Mouse (Mus musculus) Muller cell, postnatal 12 days (primary cell): ENCODE data around the gene Pkhd1.

Experiments
- DNase-seq: peaks from one replicate; pipeline ENCODE4 v3.0.0-alpha.2; 2015; ENCODE audit errors: inconsistent ontology term

The Pkhd1 gene

DNA sequence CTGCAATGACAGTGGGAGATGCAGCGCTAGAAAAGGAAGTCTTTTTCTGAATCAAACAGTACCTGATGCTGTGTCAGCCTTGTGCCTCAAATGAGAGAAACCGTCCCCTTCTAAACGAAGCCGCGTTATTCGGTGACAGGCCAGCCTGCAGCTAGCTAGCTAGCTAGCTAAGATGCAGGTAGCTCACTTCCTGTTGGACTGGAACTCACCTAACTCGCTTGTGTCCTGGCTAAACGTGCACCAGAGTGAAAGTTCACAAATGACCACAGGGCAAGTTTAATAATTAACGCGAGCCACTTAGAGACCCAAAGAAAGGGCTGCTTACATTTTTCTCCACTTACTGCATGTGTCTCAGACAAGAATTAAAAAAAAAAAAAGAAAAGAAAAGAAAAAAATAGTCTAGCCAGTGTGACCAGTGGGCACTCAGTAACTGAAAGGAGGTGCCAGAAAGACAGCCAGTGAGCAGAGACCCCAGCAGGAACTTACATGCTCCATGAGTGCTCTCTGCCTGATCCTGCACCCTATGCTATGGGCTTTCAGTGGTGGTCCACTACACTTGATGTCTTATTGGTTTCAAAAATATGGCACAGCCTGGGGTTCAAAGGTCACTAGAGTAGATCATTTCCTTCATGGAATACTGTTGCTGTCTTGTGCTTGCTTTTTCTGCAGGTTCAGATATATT lies at the start of gene Pkhd1:
Gene Pkhd1, minus strand, starts transcription at position 216 of the 682 bp plus-strand sequence.
- DNase-seq: no peak

DNA sequence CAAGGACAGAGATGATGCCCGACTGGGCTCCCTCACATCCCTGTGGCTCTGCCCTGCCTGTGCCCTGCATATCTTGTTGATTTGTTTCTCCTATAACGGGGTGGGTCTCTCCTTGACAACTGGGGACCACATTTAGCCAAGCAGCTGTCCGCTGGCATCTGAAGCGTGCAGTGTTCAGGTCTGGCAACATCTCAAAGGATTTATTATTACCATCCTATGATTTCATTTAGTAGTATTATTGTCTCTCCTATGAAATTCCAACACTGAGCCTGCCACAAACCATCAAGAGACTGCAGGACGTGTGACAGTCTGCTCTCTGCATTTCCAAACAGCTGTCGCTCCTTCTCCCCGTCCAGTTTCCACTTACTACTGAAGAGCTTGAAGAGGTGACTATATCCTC lies 49.7 kb upstream of the Pkhd1 start:
- DNase-seq: no peak

DNA sequence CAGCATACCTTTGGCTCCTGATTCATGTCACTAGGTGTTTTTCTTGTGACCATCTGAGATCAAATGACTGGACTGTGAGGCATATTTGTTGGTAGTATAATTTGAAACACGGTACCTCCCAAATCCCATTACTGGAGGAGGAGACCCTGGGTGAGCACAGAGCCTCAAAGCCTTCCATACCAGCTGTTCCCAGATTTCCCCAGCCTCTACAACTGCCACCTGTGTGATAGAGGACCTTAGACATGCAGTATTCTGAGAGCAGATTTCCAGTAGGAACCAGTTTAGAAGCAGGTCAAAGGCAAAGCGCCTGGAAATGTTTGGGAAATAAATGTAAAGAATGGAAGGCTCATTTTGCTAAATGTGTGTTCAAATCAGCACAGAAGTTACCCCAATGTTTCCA lies 48.4 kb upstream of the Pkhd1 start:
- no peak for DNase-seq

DNA sequence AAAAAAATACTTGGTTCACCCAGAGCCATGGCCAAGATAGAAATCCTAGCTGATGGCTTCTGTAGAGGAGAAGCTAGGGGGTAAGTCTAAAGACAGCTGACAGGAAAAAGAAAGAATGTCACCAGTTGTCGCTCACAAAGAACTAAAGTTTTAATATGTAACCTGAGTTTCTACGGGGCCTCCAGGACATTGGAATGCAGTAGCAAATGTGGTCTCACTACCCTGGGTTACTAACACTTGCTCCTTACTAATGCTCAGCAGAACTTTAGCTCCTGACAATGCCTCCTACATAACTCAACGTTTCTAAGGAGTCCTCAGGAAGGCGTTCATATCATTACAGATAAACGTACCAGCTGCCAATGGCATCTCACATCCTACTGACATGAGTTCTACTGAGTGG lies 37.2 kb upstream of the Pkhd1 start:
- no peak for DNase-seq

DNA sequence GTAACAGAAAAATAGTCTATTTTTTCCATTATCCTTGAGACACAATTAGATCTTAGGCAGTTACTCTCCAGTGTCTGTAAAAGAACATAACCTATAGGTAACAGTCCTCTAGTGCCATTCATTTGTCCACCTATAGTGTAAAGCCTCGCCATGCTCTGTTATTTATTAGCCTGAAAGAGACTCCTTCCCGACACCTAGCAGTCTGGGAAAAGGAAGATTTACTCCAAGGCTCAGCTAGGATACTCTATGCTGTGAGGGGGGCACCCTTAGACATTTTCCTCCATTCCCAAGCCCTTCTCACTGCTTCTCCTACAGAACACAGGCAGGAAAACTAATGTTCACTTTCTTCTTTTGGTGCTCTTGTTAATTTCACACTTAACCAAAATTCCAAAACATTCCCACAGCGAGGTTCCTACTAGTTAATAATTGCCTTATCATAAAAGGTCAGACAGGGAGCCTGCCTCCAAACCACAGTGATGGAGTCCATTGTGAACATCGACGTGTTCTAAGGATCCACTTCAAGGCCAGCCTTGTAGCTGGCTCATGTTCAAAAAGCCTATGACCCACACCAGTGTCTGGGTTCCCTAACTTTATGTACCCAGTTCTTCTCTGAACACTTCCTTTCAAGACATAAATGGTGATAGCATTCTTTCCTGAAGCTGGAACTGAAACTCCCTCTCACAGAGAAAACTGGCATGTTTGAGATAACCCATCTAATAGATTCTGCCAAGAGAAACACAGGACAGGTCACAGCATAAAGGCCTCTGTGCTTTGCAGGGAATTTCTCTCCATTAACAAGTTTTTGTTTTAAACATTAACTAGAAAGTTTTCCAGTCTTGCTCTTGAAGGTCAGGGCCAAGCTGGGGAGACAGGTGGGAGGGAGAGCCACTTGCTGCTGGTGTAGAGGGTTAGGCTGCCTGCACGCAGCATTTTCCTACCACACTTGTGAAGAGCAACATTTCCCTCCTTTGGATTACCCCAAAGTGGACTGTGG lies 35.9 kb upstream of the Pkhd1 start:
- DNase-seq: no peak

DNA sequence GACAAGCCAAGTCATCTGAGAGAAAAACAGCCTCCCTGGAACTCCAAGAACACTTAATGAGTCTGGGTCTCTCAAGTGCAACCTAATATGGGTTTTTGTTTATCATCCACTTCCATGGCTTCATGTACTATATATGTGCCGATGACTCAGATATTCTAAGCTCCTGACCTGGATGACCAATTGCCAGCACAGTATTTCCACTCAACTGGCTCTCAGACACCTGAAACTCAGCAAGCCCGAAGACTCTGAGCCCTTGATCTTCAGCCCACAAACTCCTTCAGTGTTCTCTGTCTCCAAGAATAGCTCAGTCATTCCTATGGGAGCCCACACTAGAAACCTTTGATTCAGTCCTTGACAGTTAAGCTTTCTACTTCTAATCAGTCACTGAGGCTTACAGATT lies 17.0 kb upstream of the Pkhd1 start:
- no peak for DNase-seq

DNA sequence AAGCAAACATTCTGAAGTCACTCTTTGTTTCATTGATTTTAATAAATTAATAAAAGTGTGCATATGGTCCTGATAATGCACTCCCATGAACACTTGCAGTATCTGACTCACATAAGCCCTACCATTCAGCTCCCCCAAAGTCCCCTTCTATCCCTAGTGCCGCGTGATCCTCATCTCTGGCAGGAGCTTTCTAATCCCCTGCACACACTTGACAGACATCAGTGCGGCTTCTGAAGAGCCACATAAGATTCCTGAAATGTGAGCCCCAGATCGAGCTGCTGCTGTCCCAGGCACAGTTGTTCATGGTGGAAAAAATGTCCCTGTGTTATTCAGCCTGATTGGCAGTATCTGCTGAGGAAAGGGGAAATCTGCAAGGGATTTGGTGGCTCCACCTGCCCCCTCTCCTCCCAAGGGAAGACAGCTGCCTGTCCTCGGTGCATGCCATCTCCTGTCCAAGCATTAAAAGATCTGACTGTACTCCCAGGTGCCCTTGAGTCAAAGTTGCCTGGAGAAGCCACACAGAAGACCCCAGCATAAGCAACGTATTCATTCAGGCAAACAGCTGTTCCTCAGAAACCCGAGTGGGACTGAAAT lies 15.5 kb upstream of the Pkhd1 start:
- DNase-seq: no peak

DNA sequence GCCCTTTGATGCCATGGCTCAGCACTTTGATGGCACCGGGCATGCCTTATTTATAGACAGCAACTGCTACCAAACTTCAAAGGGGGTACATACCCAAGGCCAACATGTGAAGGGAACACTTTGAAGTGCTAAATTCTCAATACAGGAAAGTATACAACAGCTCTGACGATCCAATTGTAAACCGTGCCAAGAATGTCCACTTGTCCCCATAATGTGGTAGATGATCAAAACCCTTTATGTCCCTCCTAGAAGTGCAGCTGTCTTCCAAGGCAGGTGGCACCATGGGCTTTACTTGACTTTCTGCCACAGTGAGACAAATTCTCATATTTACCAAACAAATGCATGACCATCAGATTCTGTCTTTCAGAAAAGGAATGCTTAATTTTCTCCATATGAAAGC lies 6.7 kb upstream of the Pkhd1 start:
- no peak for DNase-seq

DNA sequence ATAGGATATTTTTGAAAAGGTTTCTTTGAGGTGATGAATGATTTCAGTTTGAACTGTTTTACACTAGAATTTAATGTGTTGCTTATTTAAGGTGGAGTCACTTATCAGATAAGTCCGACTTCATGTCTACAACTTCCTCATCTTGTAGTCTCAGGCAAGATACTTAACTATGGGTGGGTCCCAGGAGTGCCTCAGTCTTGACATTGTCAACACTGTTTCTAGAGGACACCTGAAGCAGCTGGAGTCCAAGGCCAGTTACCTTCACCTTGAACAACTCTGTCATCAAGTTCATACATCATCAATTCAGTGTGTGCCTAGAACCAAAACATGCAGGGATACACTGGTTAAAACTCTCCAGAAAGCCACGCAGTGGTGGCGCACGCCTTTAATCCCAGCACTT lies 5.5 kb upstream of the Pkhd1 start:
- no peak for DNase-seq

DNA sequence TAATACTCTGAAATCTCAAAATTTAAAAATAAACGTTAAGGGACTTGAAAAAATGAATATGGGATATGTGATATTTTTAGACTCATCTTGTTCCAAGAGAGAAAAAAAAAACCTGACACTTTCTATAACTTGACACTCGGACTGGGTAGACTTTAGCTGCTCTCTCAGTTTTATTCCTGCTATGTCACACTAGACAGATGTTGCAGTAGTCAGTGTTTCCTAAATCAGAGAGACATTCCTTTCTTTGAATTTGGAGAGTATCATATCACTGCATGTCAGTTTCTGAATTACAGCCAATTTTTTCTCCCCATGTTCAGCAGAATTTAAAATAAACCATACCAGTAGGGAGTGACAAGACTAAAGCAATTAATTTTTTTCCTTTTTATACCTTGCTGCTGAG lies 2.7 kb upstream of the Pkhd1 start:
- DNase-seq: no peak

DNA sequence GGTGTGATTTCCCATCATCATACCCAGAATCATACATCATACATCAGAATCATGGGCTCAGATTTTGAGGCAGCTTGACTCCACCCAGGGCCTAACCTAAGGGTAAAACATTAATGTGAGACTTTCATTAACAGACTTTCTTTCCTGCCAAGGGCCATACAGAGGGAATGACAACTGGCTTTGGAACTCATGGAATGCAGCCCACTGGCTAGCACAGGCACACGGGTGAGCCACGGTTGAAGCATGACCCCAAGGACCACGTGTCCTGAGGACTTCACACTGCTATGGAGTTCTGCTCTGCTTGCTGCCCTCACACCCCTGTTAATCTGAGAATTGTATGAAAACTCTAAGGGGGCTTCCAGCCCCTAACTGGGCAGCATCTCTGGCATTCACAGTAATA lies 1.5 kb upstream of the Pkhd1 start:
- DNase-seq: peak; percentile 84

DNA sequence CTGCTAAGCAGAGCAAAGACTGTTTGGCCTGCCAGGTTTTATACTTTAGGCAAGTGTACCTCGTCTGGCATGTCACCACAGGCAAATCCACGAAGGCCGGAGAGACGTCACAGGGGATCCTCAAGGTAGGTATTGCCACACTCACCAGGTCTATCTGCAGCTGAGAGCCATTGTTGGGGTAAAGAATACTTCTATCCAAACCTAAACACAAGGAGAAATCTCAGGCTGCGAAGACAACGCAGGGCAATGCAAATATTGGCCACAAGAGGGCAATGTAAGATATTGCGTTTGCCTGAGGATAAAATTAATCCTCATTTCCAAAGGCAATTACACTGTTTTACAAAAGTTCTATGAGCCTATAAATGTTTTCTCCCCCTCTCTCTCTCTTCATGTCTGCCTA lies 5.2 kb downstream of the Pkhd1 start:
- DNase-seq: peak; percentile 9

DNA sequence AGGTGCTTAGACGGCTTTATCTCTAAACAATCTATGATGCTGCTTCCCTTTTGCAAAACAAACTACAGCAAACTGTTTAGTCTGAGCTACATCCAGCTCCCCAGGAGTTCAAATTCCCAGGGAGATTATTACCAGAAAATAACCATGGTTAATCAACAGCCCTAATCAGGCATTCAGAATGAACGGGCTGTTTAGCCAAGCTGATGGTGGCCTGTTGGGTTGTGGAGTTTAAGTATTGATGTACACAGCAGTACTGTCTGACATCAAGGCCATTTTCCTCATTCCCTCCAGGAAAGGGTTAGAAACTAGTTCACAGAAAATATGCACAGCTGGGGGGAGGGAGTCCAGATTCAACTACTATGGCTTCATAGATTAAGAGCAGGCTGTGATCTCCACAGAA lies 12.4 kb downstream of the Pkhd1 start:
- no peak for DNase-seq

DNA sequence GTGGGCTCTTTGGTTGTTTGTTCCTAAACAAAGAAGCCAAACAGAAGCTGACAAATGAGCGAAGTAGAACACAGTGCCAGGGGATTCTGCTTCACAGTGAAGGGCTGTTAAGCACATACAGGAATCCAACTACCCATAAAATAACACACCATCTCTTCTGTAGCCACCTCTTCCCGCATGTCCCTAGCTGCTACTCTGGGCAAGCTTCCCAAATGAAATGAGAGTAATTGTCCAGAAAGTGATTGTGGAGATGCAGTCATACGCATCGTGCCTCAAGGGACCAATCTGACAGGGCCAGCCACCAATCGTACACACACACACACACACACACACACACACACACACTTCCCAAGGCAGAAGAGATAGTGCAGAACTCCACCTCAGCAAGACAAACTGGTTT lies 27.4 kb downstream of the Pkhd1 start:
- DNase-seq: peak; percentile 4

DNA sequence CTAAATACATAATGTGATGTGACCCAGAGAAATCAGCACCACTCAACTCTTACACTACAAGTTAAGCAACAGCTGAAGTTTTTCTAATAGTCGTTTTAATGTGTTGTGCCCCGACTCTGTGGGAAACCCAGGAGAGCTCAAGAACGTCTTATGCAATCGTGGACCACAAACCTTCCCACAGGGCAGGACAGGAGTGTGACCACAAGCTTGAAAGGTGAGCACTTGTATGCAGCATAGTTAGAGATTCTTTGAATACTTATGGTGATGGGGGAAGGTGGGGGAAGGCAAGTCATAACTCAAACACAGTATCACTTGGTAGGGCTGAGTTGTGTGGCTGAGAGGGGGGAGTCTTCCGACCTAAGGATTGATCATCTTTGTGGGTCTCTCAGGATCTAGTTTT lies 46.4 kb downstream of the Pkhd1 start:
- DNase-seq: no peak

DNA sequence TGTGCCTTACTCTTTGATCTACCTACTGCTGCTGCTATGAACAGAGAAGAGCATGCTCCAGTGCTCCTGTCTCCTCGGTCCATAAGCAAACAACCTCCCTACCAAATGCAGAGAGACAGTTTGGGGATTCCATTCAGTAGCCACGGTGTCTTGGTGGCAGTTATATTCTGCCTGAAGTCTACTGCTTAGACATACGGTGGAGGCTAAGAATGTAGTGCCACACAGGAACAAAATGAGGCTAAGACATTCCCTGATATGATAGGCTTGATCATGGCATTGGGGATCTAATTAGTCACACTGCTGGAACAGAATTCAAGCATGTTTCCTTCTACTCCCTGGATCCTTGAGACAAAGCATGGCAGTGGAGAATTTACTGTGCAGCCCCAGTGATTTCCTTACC lies 48.4 kb downstream of the Pkhd1 start:
- DNase-seq: no peak

DNA sequence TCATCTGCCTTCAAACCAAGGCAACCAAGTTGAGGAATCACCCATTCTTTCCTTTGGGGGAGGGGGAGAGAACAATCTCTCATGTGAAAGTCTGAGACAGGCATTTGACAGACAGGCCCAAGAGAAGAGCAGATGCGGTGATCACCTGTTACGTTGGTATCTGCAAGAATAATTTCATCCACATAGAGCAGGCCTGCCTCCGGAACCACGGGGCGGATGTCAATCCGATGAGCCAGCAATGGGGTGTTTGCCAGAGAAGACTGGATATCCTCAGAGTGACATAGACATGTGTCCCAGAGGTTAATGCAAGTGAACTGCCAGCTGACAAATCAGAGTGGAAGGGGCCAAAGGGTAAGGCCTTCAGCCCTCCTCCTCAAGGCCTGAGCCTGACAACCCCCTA lies 59.4 kb downstream of the Pkhd1 start:
- DNase-seq: no peak

DNA sequence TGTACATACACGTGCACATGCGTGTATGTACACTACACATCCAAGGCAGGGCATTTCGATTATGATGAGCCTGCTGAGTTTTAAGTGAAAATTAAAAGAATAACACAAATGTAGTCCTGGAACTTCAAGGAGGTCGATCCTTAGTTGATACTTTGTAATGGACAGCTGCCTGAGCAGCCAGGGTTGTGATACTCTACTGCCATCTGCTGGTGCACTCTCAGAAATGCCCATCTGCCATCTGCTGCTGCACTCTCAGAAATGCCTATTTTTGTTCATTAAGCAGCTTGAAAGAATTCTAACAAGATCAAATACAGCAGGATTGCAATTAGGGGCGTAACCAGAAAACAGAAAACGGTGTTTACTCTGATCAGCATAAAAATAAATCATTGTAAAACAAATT lies 63.5 kb downstream of the Pkhd1 start:
- peak; percentile 16 for DNase-seq

DNA sequence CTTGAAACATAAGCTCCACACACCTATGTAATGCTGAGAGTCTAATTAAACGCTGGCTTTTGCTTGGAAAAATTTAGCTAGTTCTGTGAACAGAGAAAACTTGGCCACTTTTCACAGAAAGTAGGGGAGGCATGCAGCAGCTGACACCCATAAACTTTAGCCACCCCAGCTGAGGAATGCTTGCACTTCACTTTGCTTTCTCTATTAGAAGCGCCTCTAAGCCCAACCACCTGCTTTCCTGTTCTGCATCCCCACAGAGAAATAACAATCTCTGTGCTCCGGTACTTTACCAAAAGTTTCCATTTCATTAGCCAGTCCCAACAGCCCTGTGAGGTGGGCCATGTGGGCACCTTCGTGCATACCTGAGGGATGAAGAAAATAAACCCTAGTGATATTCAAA lies 66.5 kb downstream of the Pkhd1 start:
- DNase-seq: no peak

DNA sequence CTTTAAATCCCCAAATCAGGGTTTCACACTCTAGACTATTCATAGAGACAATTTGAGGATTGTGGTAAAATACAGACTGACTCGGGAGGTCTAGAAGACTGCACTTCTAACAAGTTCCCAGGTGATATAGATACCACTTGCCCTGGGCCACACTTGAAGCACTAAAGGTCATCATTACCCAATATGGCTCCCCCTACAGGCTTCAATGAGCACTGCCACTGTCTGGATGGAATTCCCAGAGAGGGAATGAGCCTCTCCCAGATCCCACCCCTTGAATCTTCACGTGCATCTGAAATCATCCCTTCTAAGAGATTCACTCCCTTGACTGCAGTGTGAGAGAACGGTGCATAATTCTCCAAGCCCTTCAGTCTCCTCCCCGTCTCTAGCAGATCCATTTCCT lies 73.3 kb downstream of the Pkhd1 start:
- no peak for DNase-seq

DNA sequence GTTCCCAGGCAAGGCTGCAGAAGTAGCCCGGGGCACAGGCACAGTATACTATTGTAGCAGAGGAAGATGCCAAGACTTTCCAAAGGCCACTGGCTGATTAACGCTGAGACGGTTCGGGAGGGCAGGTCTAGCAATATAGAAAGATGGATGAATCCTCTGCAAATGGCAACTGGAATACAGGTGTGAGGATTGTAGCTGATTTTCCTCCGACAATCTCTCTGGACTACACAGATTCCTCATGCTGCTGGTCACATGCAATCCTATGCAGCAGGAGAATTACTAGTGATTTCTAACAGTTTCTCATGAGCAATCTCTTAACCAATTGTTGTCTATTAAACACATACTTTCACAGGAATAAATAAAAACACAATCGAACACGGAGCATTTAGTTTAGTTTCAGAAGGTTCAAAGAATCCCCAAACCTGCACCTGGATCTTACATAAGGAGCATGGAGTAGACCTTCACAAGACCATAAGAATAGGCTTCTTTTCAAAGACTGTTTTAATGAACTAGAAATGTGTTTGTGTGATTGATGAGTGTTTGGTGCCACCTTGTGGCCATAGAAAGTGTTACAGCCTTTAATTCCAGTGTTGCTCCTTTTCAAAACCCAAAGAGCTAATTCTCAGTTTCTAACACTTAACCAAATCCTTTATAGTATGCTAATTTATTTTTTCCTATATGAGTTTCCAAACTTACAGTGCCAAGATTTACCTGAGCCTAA lies 104.3 kb downstream of the Pkhd1 start:
- DNase-seq: peak; percentile 29

DNA sequence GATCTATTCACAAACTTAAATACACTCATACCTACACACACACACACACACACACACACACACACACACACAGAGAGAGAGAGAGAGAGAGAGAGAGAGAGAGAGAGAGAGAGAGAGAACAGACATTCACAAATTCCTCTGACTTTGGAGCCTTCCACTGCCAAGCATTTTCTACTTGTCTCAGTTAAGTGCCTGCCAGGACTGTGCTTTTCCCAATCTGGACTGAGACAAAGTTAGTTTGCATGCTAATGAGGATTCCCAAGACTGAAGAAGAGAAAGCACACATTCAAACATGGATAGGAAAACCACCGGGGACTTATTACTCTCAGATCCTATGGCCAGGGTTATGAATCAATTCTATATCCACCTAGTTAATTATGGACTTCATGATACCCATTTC lies 118.9 kb downstream of the Pkhd1 start:
- DNase-seq: no peak
